Mouse (Mus musculus): Measurements from ENCODE around the gene Myo15b. TPM values are rescaled to one million over a fixed set of nuclear protein-coding genes. Genes with fewer than 3 reads are reported as not detected.

Gene Myo15b
- polyA plus RNA-seq, 1 experiment from 2014 or later = 16.5 TPM

- Histone ChIP-seq H3K9me3 (replicated peaks; ENCODE audit: low read length) (no peaks in the 10 kb centered on the region), H3K36me3 (ENCODE audit: insufficient read depth, low read length) (peaks cover 19% of the 10 kb centered on the region; the same call in 1 of the 2 replicates), H3K27ac (no peak overlapping the region), H3K27me3 (ENCODE audit: insufficient read depth, low read length) (no peaks in the 10 kb centered on the region), H3K4me2 (ENCODE audit: low read length) (no peak overlapping the region), H3K4me3 (replicated peaks; ENCODE audit: low read depth, low read length) (no peak overlapping the region), H3K4me1 (replicated peaks; ENCODE audit: insufficient read depth, low read length) (no peaks in the 10 kb centered on the region), H3K9ac (ENCODE audit: low read depth, low read length) (no peak overlapping the region)
- no peak for TF ChIP-seq CTCF (IDR thresholded peaks at IDR 0.05; ENCODE audit: low read depth)
- ATAC-seq (replicated peaks; ENCODE audit: low FRiP score, low read depth) (no peak), DNase-seq (ENCODE audit: low spot score) (no peak)
- 84% methylated on average over 5 of the region's 5 CpGs for WGBS
Observed at GRCm38 (mm10) chr11:115918637-115919036, 60.4 kb downstream of the Myo15b start.

- no peak overlapping the region for H3K9ac ChIP-seq (ENCODE audit: low read depth, low read length)
- peaks cover 19% of the 10 kb centered on the region; the same call in 1 of the 2 replicates for H3K36me3 ChIP-seq (ENCODE audit: insufficient read depth, low read length)
- H3K4me2 ChIP-seq (ENCODE audit: low read length) = no peak overlapping the region
- no peak overlapping the region for H3K27ac ChIP-seq
- no peaks in the 10 kb centered on the region for H3K4me1 ChIP-seq (replicated peaks; ENCODE audit: insufficient read depth, low read length)
- no peaks in the 10 kb centered on the region for H3K27me3 ChIP-seq (ENCODE audit: insufficient read depth, low read length)
- TF ChIP-seq CTCF (IDR thresholded peaks at IDR 0.05; ENCODE audit: low read depth) = no peak
- DNase-seq (ENCODE audit: low spot score) (no peak), ATAC-seq (replicated peaks; ENCODE audit: low FRiP score, low read depth) (no peak)
- H3K4me3 ChIP-seq (replicated peaks; ENCODE audit: low read depth, low read length) = no peak overlapping the region
- H3K9me3 ChIP-seq (replicated peaks; ENCODE audit: low read length) = no peaks in the 10 kb centered on the region
- 91% methylated on average over 5 of the region's 5 CpGs for WGBS
Observed at GRCm38 (mm10) chr11:115919073-115919472, 60.9 kb downstream of the Myo15b start.

GRCm38 (mm10) chr11:115920110-115920818 lies 62.1 kb downstream of the Myo15b start:
- no peak overlapping the region for H3K9ac ChIP-seq (ENCODE audit: low read depth, low read length)
- H3K4me2 ChIP-seq (ENCODE audit: low read length) = no peak overlapping the region
- TF ChIP-seq CTCF (IDR thresholded peaks at IDR 0.05; ENCODE audit: low read depth) = peak; percentile 80
- DNase-seq (ENCODE audit: low spot score) (peak; percentile 70), ATAC-seq (replicated peaks; ENCODE audit: low FRiP score, low read depth) (no peak)
- H3K27ac ChIP-seq = no peak overlapping the region
- H3K9me3 ChIP-seq (replicated peaks; ENCODE audit: low read length) = no peaks in the 10 kb centered on the region
- peaks cover 17% of the 10 kb centered on the region; the same call in 1 of the 2 replicates for H3K36me3 ChIP-seq (ENCODE audit: insufficient read depth, low read length)
- 39% methylated on average over 6 of the region's 6 CpGs for WGBS
- H3K27me3 ChIP-seq (ENCODE audit: insufficient read depth, low read length) = no peaks in the 10 kb centered on the region
- no peak overlapping the region for H3K4me3 ChIP-seq (replicated peaks; ENCODE audit: low read depth, low read length)
- no peaks in the 10 kb centered on the region for H3K4me1 ChIP-seq (replicated peaks; ENCODE audit: insufficient read depth, low read length)

GRCm38 (mm10) chr11:115921986-115922385 lies 63.8 kb downstream of the Myo15b start:
- DNase-seq (ENCODE audit: low spot score) (no peak), ATAC-seq (replicated peaks; ENCODE audit: low FRiP score, low read depth) (no peak)
- Histone ChIP-seq H3K27ac (no peak overlapping the region), H3K4me2 (ENCODE audit: low read length) (no peak overlapping the region), H3K36me3 (ENCODE audit: insufficient read depth, low read length) (peaks cover 2% of the 10 kb centered on the region; the same call in 1 of the 2 replicates), H3K4me1 (replicated peaks; ENCODE audit: insufficient read depth, low read length) (no peaks in the 10 kb centered on the region), H3K27me3 (ENCODE audit: insufficient read depth, low read length) (no peaks in the 10 kb centered on the region), H3K9ac (ENCODE audit: low read depth, low read length) (no peak overlapping the region), H3K4me3 (replicated peaks; ENCODE audit: low read depth, low read length) (no peak overlapping the region), H3K9me3 (replicated peaks; ENCODE audit: low read length) (no peaks in the 10 kb centered on the region)
- TF ChIP-seq CTCF (IDR thresholded peaks at IDR 0.05; ENCODE audit: low read depth) = no peak
- WGBS = 96% methylated on average over 1 of the region's 1 CpGs

GRCm38 (mm10) chr11:115929031-115929430 lies 70.8 kb downstream of the Myo15b start:
- Histone ChIP-seq H3K4me3 (replicated peaks; ENCODE audit: low read depth, low read length) (no peak overlapping the region), H3K27ac (no peak overlapping the region), H3K36me3 (ENCODE audit: insufficient read depth, low read length) (peaks cover 9% of the 10 kb centered on the region), H3K4me2 (ENCODE audit: low read length) (no peak overlapping the region), H3K9me3 (replicated peaks; ENCODE audit: low read length) (no peaks in the 10 kb centered on the region), H3K27me3 (ENCODE audit: insufficient read depth, low read length) (no peaks in the 10 kb centered on the region), H3K4me1 (replicated peaks; ENCODE audit: insufficient read depth, low read length) (peaks cover 8% of the 10 kb centered on the region), H3K9ac (ENCODE audit: low read depth, low read length) (no peak overlapping the region)
- WGBS = 91% methylated on average over 8 of the region's 8 CpGs
- no peak for ATAC-seq (replicated peaks; ENCODE audit: low FRiP score, low read depth)
- DNase-seq (ENCODE audit: low spot score) = no peak
- TF ChIP-seq CTCF (IDR thresholded peaks at IDR 0.05; ENCODE audit: low read depth) = no peak

GRCm38 (mm10) chr11:115929818-115930217 lies 71.6 kb downstream of the Myo15b start:
- TF ChIP-seq CTCF (IDR thresholded peaks at IDR 0.05; ENCODE audit: low read depth) = no peak
- no peak overlapping the region for H3K9ac ChIP-seq (ENCODE audit: low read depth, low read length)
- H3K27me3 ChIP-seq (ENCODE audit: insufficient read depth, low read length) = no peaks in the 10 kb centered on the region
- peaks cover 9% of the 10 kb centered on the region for H3K36me3 ChIP-seq (ENCODE audit: insufficient read depth, low read length)
- H3K4me2 ChIP-seq (ENCODE audit: low read length) = no peak overlapping the region
- no peak overlapping the region for H3K4me3 ChIP-seq (replicated peaks; ENCODE audit: low read depth, low read length)
- ATAC-seq (replicated peaks; ENCODE audit: low FRiP score, low read depth) = no peak
- no peaks in the 10 kb centered on the region for H3K9me3 ChIP-seq (replicated peaks; ENCODE audit: low read length)
- no peak overlapping the region for H3K27ac ChIP-seq
- peaks cover 16% of the 10 kb centered on the region for H3K4me1 ChIP-seq (replicated peaks; ENCODE audit: insufficient read depth, low read length)
- DNase-seq (ENCODE audit: low spot score) = no peak
- 64% methylated on average over 3 of the region's 3 CpGs for WGBS

Data from kidney, postnatal 0 days (tissue).